Mouse (Mus musculus) lung, postnatal 4 days (tissue): Measurements from ENCODE around the gene Mkrn2os.
"Not testable (repeated sequence)": the region's sequence is repeated elsewhere in the genome, so short reads cannot be mapped to it uniquely, and the experiment has no call there.

Experiments
- DNase-seq, 2 experiments: peaks; one replicate each; pipeline ENCODE4 v3.0.0; 2021

The Mkrn2os gene

GRCm38 (mm10) chr6:115592458-115592857, at the start of gene Mkrn2os:
Mkrn2os (minus strand) TSS chr6:115592576.
- DNase-seq, result no peak

GRCm38 (mm10) chr6:115638188-115638587, 45.8 kb upstream of the Mkrn2os start:
- not testable (repeated sequence) for DNase-seq

GRCm38 (mm10) chr6:115634015-115634414, 41.6 kb upstream of the Mkrn2os start:
- DNase-seq, result no peak

GRCm38 (mm10) chr6:115631056-115631795, 38.9 kb upstream of the Mkrn2os start:
- no peak for DNase-seq

- no peak for DNase-seq
Measured at GRCm38 (mm10) chr6:115626121-115626520, 33.7 kb upstream of the Mkrn2os start.

GRCm38 (mm10) chr6:115620942-115621341, 28.6 kb upstream of the Mkrn2os start:
- no peak for DNase-seq

- no peak for DNase-seq
Measured at GRCm38 (mm10) chr6:115619818-115620217, 27.4 kb upstream of the Mkrn2os start.

GRCm38 (mm10) chr6:115615983-115616382, 23.6 kb upstream of the Mkrn2os start:
- DNase-seq, result no peak

GRCm38 (mm10) chr6:115613793-115614192, 21.4 kb upstream of the Mkrn2os start:
- DNase-seq, result no peak

- DNase-seq, result no peak
Measured at GRCm38 (mm10) chr6:115610301-115610700, 17.9 kb upstream of the Mkrn2os start.

- DNase-seq, result peak in 1 of 2 experiments; percentile 24
Measured at GRCm38 (mm10) chr6:115609121-115609520, 16.7 kb upstream of the Mkrn2os start.

GRCm38 (mm10) chr6:115607429-115607828, 15.1 kb upstream of the Mkrn2os start:
- DNase-seq, result no peak

- no peak for DNase-seq
Measured at GRCm38 (mm10) chr6:115606461-115606860, 14.1 kb upstream of the Mkrn2os start.

- DNase-seq, result peak; percentile 89 to 90
Measured at GRCm38 (mm10) chr6:115601715-115602523, 9.5 kb upstream of the Mkrn2os start, which contains the start of gene Mkrn2. Mkrn2 (plus strand) TSS chr6:115601902.

GRCm38 (mm10) chr6:115601322-115601714, 8.9 kb upstream of the Mkrn2os start:
- DNase-seq, result peak in 1 of 2 experiments; percentile 10

- DNase-seq, result no peak
Measured at GRCm38 (mm10) chr6:115595667-115596066, 3.3 kb upstream of the Mkrn2os start.

- no peak for DNase-seq
Measured at GRCm38 (mm10) chr6:115594463-115594862, 2.1 kb upstream of the Mkrn2os start.

GRCm38 (mm10) chr6:115593252-115593651, 876 bp upstream of the Mkrn2os start:
- no peak for DNase-seq

GRCm38 (mm10) chr6:115591692-115592359, 550 bp downstream of the Mkrn2os start:
- DNase-seq, result no peak

- DNase-seq, result no peak
Measured at GRCm38 (mm10) chr6:115586321-115586720, 6.1 kb downstream of the Mkrn2os start.

- DNase-seq, result no peak
Measured at GRCm38 (mm10) chr6:115584176-115584575, 8.2 kb downstream of the Mkrn2os start.

- DNase-seq, result no peak
Measured at GRCm38 (mm10) chr6:115583430-115584125, 8.8 kb downstream of the Mkrn2os start.
